8 mouse cellular contexts compared by ENCODE assay signal in the genomic region with DNA sequence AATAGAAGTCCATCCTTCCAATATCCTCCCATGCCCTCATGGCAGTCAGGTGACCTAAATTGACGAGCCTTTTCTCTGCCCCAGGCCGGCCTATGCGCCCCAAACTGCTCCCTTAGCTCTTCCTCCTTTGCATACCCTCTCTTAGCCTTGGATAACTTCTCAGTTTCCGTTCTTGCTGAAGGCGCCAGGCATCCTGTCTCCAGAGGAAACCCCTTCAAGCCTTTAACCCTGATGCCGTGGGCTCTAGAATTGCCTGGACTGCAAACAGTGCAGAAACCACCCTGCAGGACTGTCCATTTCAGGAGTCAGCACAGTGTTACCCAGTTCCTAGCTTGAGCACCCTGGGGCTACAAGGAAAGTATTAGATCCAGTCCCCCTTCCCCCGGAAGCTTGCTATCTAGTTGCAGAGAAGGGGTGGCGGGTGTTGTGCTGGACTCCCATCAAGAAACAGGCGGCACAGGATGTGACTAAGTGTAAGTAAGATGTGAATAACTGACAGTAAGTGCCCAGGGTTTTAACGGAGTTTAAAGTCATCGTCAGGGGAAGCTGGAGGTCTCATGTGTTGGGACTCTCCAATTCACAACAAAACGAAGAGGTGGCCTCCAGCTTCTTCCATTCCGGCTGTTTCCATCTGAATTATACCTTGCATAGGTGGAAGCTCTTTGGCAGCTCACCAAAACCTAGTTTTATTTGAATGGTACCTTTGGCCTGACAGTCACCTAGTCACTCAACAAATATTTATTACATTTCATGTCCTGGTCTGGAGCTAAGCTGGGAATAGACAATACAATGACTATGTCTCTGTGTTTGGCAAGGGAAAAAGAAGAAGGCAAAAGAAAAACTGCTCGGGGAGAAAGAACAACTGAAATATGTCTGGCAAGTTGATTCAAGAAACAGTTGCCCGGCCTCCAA. TPM values are rescaled to one million over a fixed set of nuclear protein-coding genes. Genes with fewer than 3 reads are reported as not detected.
A peak's percentile ranks its signal among the peaks of the same experiment; 100 is the strongest.
DNase-seq lines count a peak whose midpoint lies in the region; ATAC-seq lines count a peak whose summit lies in the region.

No protein-coding gene starts in this region.

- intact Hi-C loops in left cerebral cortex, postnatal 36 days (cut with DNase I): loop anchor here (5.0 kb wide), 1 partner anchor 45 kb away; no protein-coding TSS in a partner anchor

- H3K36me3 ChIP-seq in heart, embryonic 12.5 days: peaks cover 11% of the 10 kb centered on the region
- H3K36me3 ChIP-seq in kidney, embryonic 14.5 days (ENCODE audit: control insufficient read depth, insufficient read depth, low read length): peaks cover 4% of the 10 kb centered on the region; the same call in 1 of the 2 replicates

- peaks cover 48% of the 10 kb centered on the region for H3K4me1 ChIP-seq in heart, embryonic 12.5 days (replicated peaks)
- H3K4me1 ChIP-seq in kidney, embryonic 14.5 days (ENCODE audit: control insufficient read depth, insufficient read depth, low read length): peaks cover 15% of the 10 kb centered on the region

- peak overlapping the region; percentile 89 for H3K9ac ChIP-seq in heart, embryonic 12.5 days
- H3K9ac ChIP-seq in kidney, embryonic 14.5 days (ENCODE audit: low read depth, low read length): peak overlapping the region; percentile 82; the same call in 1 of the 2 replicates

- H3K27ac ChIP-seq in heart, embryonic 12.5 days (ENCODE audit: poor library complexity, severe bottlenecking): peak overlapping the region; percentile 91
- H3K27ac ChIP-seq in kidney, embryonic 14.5 days (ENCODE audit: low read depth, low read length): peak overlapping the region; percentile 82

- peak overlapping the region; percentile 95 for H3K4me2 ChIP-seq in heart, embryonic 12.5 days
- peak overlapping the region; percentile 63 for H3K4me2 ChIP-seq in kidney, embryonic 14.5 days (replicated peaks; ENCODE audit: low read depth, low read length)

- peak; percentile 35 for DNase-seq in urinary bladder, postnatal 14 days (ENCODE audit: low spot score)
- no peak for DNase-seq in urinary bladder, postnatal 4 days (ENCODE audit: low spot score in 2 of 2)
- peak; percentile 51 for DNase-seq in embryo, embryonic 9.5 days (ENCODE audit: extremely low spot score)
- DNase-seq in lung, postnatal 14 days: peak; percentile 60
- DNase-seq in spleen, adult 18-20 months: peak; percentile 23 to 38
- DNase-seq in left cerebral cortex, postnatal 36 days (ENCODE audit: low spot score in 2 of 2): no peak

- H3K27me3 ChIP-seq in heart, embryonic 12.5 days (replicated peaks): no peaks in the 10 kb centered on the region
- H3K27me3 ChIP-seq in kidney, embryonic 14.5 days (ENCODE audit: control insufficient read depth, insufficient read depth, low read length): no peaks in the 10 kb centered on the region

- no peaks in the 10 kb centered on the region for H3K9me3 ChIP-seq in heart, embryonic 12.5 days (replicated peaks)
- no peaks in the 10 kb centered on the region for H3K9me3 ChIP-seq in kidney, embryonic 14.5 days (ENCODE audit: control insufficient read depth, low read length)

- peak overlapping the region; percentile 79 for H3K4me3 ChIP-seq in heart, embryonic 12.5 days
- peak overlapping the region; percentile 73 for H3K4me3 ChIP-seq in kidney, embryonic 14.5 days (ENCODE audit: low read length)

- peak; percentile 31; the same call in 1 of the 2 replicates for ATAC-seq in heart, embryonic 12.5 days (ENCODE audit: insufficient number of reproducible peaks, low FRiP score)
- peak; percentile 18; the same call in 1 of the 2 replicates for ATAC-seq in kidney, embryonic 14.5 days (ENCODE audit: low FRiP score, low TSS enrichment)

- 18% methylated on average over 15 of the region's 15 CpGs for WGBS in heart, embryonic 12.5 days
- 22% methylated on average over 15 of the region's 15 CpGs for WGBS in kidney, embryonic 14.5 days

RNA-seq across cellular contexts. Expression of gene St3gal4, which starts 1.4 kb away (rescaled TPM):
- polyA plus RNA-seq in heart, embryonic 12.5 days (2016; fragmentation: Nextera tagmentation; extraction: Ambion mirVana): 20.8 and 20.9 TPM in 2 replicates
- polyA plus RNA-seq in kidney, embryonic 14.5 days (2014; fragmentation: Nextera tagmentation; extraction: Ambion mirVana): 14.2 and 19.1 TPM in 2 replicates
- total RNA-seq in left cerebral cortex, postnatal 36 days (2021): 10 to 100 TPM; 26.3 to 26.4 TPM

RNA-seq across cellular contexts. Expression of gene Dcps, which starts 58.2 kb away (rescaled TPM):
- 61.5 and 64.4 TPM in 2 replicates for polyA plus RNA-seq in heart, embryonic 12.5 days (2016; fragmentation: Nextera tagmentation; extraction: Ambion mirVana)
- 93.1 and 99.9 TPM in 2 replicates for polyA plus RNA-seq in kidney, embryonic 14.5 days (2014; fragmentation: Nextera tagmentation; extraction: Ambion mirVana)
- total RNA-seq in left cerebral cortex, postnatal 36 days (2021): 10 to 100 TPM; 16.4 to 16.7 TPM

Comparison
In these comparisons a context has a peak if more than half of its experiments do, and no peak if none do; other contexts are left out.
1. DNase-seq: peak in urinary bladder, postnatal 14 days (single experiment), embryo, embryonic 9.5 days (single experiment), lung, postnatal 14 days (single experiment) and spleen, adult 18-20 months (2 of 2); none in urinary bladder, postnatal 4 days (0 of 2) and left cerebral cortex, postnatal 36 days (0 of 2).